Mouse (Mus musculus): ENCODE data around the gene Fgfr2. TPM values are rescaled to one million over a fixed set of nuclear protein-coding genes. Genes with fewer than 3 reads are reported as not detected.

Gene Fgfr2
- polyA plus RNA-seq, 1 experiment from 2014 or later: 110 TPM

DNA sequence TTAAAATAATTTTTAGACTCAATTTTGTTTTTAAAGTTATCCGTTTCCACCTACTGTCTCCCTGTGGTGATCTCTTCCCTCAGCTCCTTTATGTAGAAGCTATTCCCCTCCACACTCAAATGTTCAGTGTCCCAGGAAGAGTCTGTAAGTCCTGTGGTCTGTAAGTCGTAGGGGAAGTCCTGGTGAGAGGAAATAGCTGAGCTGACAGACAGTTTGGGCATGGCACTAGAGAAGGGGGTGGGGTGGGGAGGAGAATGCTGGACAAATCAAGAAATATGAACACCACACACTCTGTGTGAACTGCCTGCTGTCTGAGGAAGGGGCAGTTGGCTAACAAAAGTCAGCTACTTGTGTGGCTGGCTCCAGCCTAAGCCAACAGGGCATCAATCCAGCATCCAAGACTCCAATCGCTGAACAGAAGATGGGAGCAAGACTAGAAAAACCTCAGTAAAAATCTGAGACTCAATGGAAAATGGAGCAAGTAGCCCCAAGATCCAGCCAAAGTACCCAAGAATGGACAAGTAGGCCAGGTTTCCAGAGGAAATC lies 75.0 kb downstream of the Fgfr2 start:
- Histone ChIP-seq H3K9me3 (ENCODE audit: low read length) (no peaks in the 10 kb centered on the region), H3K4me1 (ENCODE audit: insufficient read depth, low read depth, low read length) (peaks cover 31% of the 10 kb centered on the region), H3K36me3 (ENCODE audit: insufficient read depth, low read length) (no peaks in the 10 kb centered on the region), H3K9ac (replicated peaks; ENCODE audit: low read depth) (no peak overlapping the region), H3K4me2 (replicated peaks; ENCODE audit: low read depth, low read length) (no peak overlapping the region), H3K4me3 (ENCODE audit: low read depth, low read length) (no peak overlapping the region), H3K27ac (ENCODE audit: low read length) (peak overlapping the region; percentile 38), H3K27me3 (replicated peaks; ENCODE audit: insufficient read depth, low read length) (no peaks in the 10 kb centered on the region)
- peak; percentile 26 for DNase-seq (ENCODE audit: low spot score)
- WGBS: 55% methylated on average over 3 of the region's 3 CpGs
- TF ChIP-seq EP300 (IDR thresholded peaks at IDR 0.05) (no peak), CTCF (IDR thresholded peaks at IDR 0.05) (no peak)
- ATAC-seq: no peak

DNA sequence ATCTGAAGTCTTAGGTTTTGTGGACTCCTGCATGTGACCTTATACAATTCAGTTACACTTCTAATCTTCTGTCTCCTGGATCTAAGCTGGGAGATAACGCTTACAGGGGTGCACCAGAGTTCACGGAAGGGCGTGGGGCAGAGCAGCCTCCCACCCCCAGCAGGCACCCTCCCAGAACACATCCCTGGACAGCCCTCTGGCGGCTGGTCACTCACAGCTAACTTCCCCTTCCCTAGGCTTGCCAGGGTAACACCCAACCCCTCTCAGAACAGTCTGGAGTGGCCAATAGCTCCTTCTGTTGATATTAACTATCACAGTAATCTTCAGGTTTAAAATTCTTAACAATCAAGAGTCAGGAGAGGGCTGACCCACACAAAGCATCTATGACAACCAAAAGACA lies 75.9 kb downstream of the Fgfr2 start:
- H3K4me2 ChIP-seq (replicated peaks; ENCODE audit: low read depth, low read length): no peak overlapping the region
- peaks cover 32% of the 10 kb centered on the region for H3K4me1 ChIP-seq (ENCODE audit: insufficient read depth, low read depth, low read length)
- H3K9ac ChIP-seq (replicated peaks; ENCODE audit: low read depth): no peak overlapping the region
- no peaks in the 10 kb centered on the region for H3K36me3 ChIP-seq (ENCODE audit: insufficient read depth, low read length)
- WGBS: 54% methylated on average over 4 of the region's 4 CpGs
- TF ChIP-seq EP300 (IDR thresholded peaks at IDR 0.05) (no peak), CTCF (IDR thresholded peaks at IDR 0.05) (peak; percentile 66)
- ATAC-seq (peak; percentile 73), DNase-seq (ENCODE audit: low spot score) (peak; percentile 60)
- H3K27ac ChIP-seq (ENCODE audit: low read length): no peak overlapping the region; the same call in 1 of the 2 replicates
- no peaks in the 10 kb centered on the region for H3K9me3 ChIP-seq (ENCODE audit: low read length)
- no peak overlapping the region for H3K4me3 ChIP-seq (ENCODE audit: low read depth, low read length)
- no peaks in the 10 kb centered on the region for H3K27me3 ChIP-seq (replicated peaks; ENCODE audit: insufficient read depth, low read length)

GRCm38 (mm10) chr7:133044721-133045120 lies 78.4 kb downstream of the Fgfr2 start:
- no peak overlapping the region for H3K9ac ChIP-seq (replicated peaks; ENCODE audit: low read depth)
- peaks cover 44% of the 10 kb centered on the region for H3K4me1 ChIP-seq (ENCODE audit: insufficient read depth, low read depth, low read length)
- no peaks in the 10 kb centered on the region for H3K9me3 ChIP-seq (ENCODE audit: low read length)
- H3K4me2 ChIP-seq (replicated peaks; ENCODE audit: low read depth, low read length): no peak overlapping the region
- no peaks in the 10 kb centered on the region for H3K27me3 ChIP-seq (replicated peaks; ENCODE audit: insufficient read depth, low read length)
- no peak overlapping the region for H3K4me3 ChIP-seq (ENCODE audit: low read depth, low read length)
- DNase-seq (ENCODE audit: low spot score) (peak; percentile 70), ATAC-seq (peak; percentile 11; the same call in 1 of the 2 replicates)
- H3K36me3 ChIP-seq (ENCODE audit: insufficient read depth, low read length): no peaks in the 10 kb centered on the region
- no peak for TF ChIP-seq CTCF (IDR thresholded peaks at IDR 0.05)
- TF ChIP-seq EP300 (IDR thresholded peaks at IDR 0.05): peak; percentile 42; the same call in 1 of the 2 replicates
- peak overlapping the region; percentile 17; the same call in 1 of the 2 replicates for H3K27ac ChIP-seq (ENCODE audit: low read length)
- WGBS: 31% methylated on average over 4 of the region's 4 CpGs

DNA sequence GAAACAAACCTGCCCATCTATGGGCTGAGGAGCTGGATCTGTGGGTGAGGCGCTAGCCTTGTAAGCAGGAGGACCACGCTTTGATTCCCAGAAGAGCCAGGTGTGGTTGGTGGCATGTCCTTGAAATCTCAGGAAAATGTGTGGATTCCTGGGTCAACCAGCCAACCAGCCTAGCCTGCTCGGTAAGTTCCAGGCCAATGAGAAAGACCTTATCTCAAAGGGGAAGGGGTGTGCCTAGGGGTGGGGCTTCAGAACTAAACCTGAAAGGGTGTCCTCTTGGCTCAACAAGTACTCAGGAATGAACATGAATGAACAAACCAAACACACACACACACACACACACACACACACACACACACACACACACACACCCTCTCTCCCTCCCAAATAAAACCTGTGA lies 81.4 kb downstream of the Fgfr2 start:
- peak overlapping the region; percentile 3; the same call in 1 of the 2 replicates for H3K4me2 ChIP-seq (replicated peaks; ENCODE audit: low read depth, low read length)
- H3K36me3 ChIP-seq (ENCODE audit: insufficient read depth, low read length): no peaks in the 10 kb centered on the region
- 48% methylated on average over 3 of the region's 3 CpGs for WGBS
- H3K4me1 ChIP-seq (ENCODE audit: insufficient read depth, low read depth, low read length): peaks cover 55% of the 10 kb centered on the region
- TF ChIP-seq EP300 (IDR thresholded peaks at IDR 0.05) (peak; percentile 90), CTCF (IDR thresholded peaks at IDR 0.05) (no peak)
- H3K27ac ChIP-seq (ENCODE audit: low read length): peak overlapping the region; percentile 80
- no peak overlapping the region for H3K9ac ChIP-seq (replicated peaks; ENCODE audit: low read depth)
- no peaks in the 10 kb centered on the region for H3K27me3 ChIP-seq (replicated peaks; ENCODE audit: insufficient read depth, low read length)
- H3K9me3 ChIP-seq (ENCODE audit: low read length): no peaks in the 10 kb centered on the region
- peak; percentile 91 for ATAC-seq
- H3K4me3 ChIP-seq (ENCODE audit: low read depth, low read length): no peak overlapping the region
- DNase-seq (ENCODE audit: low spot score): peak; percentile 94

DNA sequence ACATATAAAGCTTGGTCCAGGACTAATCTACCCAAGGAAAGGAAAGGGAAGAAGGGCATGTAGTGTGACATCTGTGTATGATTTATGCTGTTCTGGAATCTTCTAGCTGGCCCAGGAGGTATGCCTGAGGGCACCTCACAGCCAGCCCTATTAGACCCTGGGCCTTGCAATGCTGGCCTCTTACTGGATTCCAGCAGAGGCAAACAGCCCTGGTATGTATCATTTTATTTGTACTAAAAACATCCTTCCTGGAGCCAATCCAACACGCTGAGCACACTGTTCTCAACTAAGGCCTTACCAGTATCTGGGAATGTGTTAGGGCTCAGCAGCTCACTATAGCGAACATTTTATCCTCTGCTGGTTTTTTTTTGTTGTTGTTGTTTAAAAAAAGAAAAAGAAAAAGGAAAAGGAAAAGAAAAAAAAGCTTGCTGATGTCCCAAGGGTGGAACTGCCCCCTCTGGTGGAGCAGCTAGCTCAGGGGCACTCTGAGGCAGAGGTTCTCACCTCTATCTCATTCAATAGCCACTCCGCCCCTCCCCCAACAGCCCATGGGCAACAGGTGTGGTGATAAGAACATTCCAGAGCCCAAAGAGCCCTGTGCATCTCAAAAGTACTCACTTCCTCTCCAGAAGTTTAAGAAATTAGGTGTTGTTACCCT lies 82.3 kb downstream of the Fgfr2 start:
- H3K36me3 ChIP-seq (ENCODE audit: insufficient read depth, low read length): no peaks in the 10 kb centered on the region
- no peak overlapping the region for H3K9ac ChIP-seq (replicated peaks; ENCODE audit: low read depth)
- H3K4me3 ChIP-seq (ENCODE audit: low read depth, low read length): no peak overlapping the region
- ATAC-seq (0 out of 2 replicates have a peak, but pooled peaks have one; percentile 16), DNase-seq (ENCODE audit: low spot score) (peak; percentile 70)
- H3K9me3 ChIP-seq (ENCODE audit: low read length): no peaks in the 10 kb centered on the region
- no peaks in the 10 kb centered on the region for H3K27me3 ChIP-seq (replicated peaks; ENCODE audit: insufficient read depth, low read length)
- peak overlapping the region; percentile 3; the same call in 1 of the 2 replicates for H3K4me2 ChIP-seq (replicated peaks; ENCODE audit: low read depth, low read length)
- TF ChIP-seq EP300 (IDR thresholded peaks at IDR 0.05) (peak; percentile 29; the same call in 1 of the 2 replicates), CTCF (IDR thresholded peaks at IDR 0.05) (peak; percentile 52)
- peak overlapping the region; percentile 80 for H3K27ac ChIP-seq (ENCODE audit: low read length)
- WGBS: 45% methylated on average over 3 of the region's 3 CpGs
- peaks cover 63% of the 10 kb centered on the region for H3K4me1 ChIP-seq (ENCODE audit: insufficient read depth, low read depth, low read length)

DNA sequence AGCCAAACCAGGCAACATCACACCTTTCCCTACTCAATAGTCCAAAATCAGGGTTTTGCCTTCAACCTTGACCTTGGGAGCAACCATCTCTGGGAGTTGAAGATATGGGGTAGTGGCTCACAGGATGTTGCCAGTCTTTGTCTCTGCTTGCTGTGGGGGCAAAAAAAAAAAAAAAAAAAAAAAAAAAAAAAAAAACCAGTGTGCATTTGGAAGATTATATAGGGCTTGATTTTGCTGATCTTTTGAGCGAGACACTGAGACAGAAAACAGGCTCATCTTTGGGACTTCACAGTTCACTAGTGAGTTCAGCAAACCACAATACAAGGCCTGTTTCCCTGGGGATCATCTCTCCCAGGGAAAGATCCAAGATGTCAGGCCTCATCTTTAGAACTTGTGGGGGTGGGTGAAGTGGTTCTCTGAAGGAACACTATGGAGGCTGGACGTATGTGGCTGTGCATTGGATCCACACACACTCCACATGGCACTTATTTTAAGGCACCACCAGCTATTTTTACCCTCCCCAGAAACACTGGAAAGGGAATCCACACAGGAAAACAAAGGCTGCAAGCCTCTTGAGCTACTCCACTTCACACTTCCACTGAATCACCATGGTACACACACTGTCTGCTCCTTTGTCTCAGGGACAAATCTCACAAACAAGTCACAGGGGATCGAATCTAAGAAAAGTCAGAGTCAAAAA lies 83.4 kb downstream of the Fgfr2 start:
- ATAC-seq (no peak), DNase-seq (ENCODE audit: low spot score) (no peak)
- H3K27ac ChIP-seq (ENCODE audit: low read length): peak overlapping the region; percentile 80
- 67% methylated on average over 3 of the region's 3 CpGs for WGBS
- H3K4me3 ChIP-seq (ENCODE audit: low read depth, low read length): no peak overlapping the region
- peaks cover 57% of the 10 kb centered on the region for H3K4me1 ChIP-seq (ENCODE audit: insufficient read depth, low read depth, low read length)
- TF ChIP-seq EP300 (IDR thresholded peaks at IDR 0.05) (no peak), CTCF (IDR thresholded peaks at IDR 0.05) (no peak)
- H3K9me3 ChIP-seq (ENCODE audit: low read length): no peaks in the 10 kb centered on the region
- H3K9ac ChIP-seq (replicated peaks; ENCODE audit: low read depth): no peak overlapping the region
- no peaks in the 10 kb centered on the region for H3K36me3 ChIP-seq (ENCODE audit: insufficient read depth, low read length)
- H3K27me3 ChIP-seq (replicated peaks; ENCODE audit: insufficient read depth, low read length): no peaks in the 10 kb centered on the region
- no peak overlapping the region for H3K4me2 ChIP-seq (replicated peaks; ENCODE audit: low read depth, low read length)
